Mouse (Mus musculus) embryo, embryonic 11 days (tissue): ENCODE measurements at regions not wholly inside any gene's neighbourhood (a gene's known extent, or its start where the extent isn't known, plus 50 kb on each side); places are given as distances from the start of the nearest gene placed in this dataset.
A peak's percentile ranks its signal among the peaks of the same experiment; 100 is the strongest.
"Not testable (repeated sequence)": the region's sequence is repeated elsewhere in the genome, so short reads cannot be mapped to it uniquely, and the experiment has no call there.

ENCODE experiments used
- DNase-seq: peaks from one replicate; pipeline ENCODE4 v3.0.0-alpha.2; 2015

DNA sequence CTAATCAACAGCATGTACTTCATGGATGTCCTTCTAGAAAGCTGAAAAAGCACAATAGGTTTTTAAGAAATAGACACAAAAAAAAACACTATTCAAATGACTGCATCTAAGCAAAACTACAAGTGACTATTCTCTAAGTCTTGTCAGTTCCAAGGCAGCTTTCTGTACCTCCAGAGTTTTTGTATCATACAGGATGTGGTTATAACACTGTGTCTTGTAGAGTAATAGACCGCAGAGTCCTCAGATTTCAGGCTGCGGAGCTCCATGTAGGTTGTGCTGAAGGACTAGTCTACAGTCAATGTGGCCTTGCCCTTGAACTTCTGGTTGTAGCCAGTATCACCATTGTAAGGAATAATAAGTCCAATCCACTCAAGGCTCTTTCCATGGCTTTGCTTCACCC is 1137.7 kb upstream of the Zfp386 start:
- DNase-seq: not testable (repeated sequence)

DNA sequence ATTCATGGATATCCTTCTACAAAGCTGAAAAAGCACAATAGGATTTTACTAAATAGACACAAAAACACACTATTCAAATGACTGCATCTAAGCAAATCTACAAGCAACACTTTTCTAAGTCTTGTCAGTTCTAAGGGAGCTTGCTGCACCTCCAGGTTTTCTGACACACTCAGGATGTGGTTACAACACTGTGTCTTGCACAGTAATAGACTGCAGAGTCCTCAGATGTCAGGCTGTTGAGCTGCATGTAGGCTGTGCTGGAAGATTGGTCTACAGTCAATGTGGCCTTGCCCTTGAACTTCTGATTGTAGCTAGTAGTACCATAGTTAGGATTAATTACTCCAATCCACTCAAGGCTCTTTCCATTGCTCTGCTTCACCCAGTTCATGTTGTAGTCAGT is 1133.1 kb upstream of the Zfp386 start:
- not testable (repeated sequence) for DNase-seq

DNA sequence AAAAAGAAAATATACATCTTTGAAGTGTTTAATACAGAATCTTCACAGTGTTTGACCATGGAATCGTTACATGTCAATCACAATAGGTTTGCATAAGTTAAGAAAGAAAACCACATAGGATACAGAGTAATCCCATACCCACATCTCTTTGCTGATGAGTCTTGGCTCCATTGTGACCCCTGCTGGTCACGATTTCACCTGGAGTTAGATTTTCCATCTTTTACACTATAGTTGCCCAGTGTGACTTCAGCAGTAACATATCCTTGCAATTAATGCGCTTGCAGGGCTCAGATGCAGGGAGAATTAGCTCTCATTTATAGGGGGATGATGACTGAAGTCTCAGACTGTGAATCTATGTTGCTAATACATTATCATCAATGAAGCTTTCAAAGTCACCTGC is 1119.8 kb upstream of the Zfp386 start:
- DNase-seq: no peak

DNA sequence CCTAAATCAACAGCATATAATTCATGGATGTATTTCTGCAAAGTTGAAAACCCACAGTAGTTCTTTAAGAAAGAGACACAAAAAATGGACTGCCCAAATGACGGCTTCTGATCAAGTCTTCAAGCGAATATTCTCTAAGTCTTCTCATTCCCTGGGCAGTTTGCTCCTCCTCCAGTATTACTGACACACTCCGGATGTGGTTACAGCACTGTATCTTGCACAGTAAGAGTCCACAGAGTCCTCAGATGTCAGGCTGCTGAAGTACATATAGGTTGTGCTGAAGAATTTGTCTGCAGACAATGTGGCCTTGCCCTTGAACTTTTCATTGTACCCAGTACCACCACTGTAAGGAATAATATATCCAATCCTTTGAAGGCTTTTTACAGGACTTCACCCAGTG is 1115.4 kb upstream of the Zfp386 start:
- no peak for DNase-seq

DNA sequence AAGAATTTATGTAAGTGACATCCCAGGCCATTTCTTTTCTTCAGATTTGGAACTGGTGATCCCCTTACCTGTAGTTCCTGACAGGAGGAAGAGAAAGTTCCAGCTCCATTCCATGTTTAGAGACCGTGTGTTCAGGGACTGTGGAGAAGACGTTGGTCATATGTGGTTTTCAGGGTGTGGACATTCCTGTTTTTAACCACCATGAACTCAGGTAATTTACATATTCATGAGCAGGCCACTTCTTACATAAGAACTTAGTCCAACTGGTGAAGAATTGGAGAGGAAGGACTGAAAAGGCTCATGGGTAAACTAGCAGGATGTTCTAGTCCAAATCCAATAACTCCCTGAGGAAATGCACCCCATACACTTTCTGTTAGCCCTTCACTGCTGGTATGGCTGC is 1114.9 kb upstream of the Zfp386 start:
- DNase-seq: no peak

DNA sequence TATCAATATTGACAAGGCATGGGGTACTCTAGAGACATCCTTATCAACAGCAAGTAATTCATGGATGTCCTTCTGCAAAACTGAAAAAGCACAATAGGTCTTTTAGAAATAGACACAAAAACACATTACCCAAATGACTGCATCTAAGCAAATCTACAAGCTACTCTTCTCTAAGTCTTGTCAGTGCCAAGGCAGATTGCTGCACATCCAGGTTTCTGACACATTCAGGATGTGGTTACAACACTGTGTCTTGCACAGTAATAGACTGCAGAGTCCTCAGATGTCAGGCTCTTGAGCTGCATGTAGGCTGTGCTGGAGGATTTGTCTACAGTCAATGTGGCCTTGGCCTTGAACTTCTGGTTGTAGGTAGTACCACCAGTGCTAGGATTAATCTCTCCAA is 1110.7 kb upstream of the Zfp386 start:
- not testable (repeated sequence) for DNase-seq

DNA sequence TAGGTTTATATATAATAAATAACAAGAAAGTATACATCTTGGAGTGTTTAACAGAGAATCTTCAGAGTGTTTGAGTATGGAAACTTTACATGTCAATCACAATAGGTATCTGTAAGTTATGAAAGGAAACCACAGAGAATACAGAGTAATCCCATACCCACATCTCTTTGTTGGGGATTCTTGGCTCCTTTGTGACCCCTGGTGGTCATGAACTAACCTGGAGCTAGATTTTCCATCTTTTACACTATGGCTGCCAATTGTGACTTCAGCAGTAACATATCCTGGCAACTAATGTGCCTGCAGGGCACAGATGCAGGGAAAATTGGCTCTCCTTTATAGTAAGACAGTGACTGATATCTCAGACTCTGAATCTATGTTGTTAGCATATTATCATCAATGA is 1107.9 kb upstream of the Zfp386 start:
- no peak for DNase-seq

DNA sequence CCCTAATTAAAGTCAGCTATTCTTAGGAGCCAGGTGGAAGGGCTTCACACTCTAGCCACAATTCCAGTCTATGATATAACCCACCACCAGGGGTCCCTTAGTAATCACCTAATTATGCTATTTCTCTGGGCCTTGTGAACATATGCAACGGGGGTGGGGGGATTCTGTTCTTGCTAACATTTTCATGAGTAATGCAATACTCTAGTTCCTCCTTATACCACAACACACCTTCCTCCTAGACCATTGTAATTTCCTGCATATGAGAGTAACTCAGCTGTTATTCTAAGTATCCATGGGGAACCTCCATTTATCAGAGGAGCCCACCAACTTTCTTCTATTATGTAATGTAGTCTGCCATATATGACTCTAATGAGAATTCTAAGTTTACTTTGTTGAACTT is 1085.4 kb upstream of the Zfp386 start:
- DNase-seq: no peak

DNA sequence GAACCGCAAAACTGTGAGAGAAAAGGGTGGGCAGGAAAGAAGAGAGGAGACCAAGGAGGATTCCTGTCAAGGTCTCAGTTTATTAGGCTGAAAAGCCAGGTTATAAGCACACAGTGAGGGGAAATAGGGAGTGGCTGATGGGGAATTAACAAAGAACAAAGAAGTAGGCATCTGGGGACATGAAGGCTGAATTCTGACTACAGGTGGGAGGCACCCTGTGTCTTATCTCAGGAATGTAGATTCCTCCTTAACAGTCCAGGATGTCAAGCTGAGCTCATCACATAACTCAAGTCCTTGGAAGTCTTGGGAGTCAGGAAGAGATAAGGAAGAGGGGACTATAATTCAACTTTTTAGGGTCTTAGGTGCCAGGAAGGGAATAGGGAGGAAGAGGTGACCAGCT is 1083.3 kb upstream of the Zfp386 start:
- DNase-seq: not testable (repeated sequence)

DNA sequence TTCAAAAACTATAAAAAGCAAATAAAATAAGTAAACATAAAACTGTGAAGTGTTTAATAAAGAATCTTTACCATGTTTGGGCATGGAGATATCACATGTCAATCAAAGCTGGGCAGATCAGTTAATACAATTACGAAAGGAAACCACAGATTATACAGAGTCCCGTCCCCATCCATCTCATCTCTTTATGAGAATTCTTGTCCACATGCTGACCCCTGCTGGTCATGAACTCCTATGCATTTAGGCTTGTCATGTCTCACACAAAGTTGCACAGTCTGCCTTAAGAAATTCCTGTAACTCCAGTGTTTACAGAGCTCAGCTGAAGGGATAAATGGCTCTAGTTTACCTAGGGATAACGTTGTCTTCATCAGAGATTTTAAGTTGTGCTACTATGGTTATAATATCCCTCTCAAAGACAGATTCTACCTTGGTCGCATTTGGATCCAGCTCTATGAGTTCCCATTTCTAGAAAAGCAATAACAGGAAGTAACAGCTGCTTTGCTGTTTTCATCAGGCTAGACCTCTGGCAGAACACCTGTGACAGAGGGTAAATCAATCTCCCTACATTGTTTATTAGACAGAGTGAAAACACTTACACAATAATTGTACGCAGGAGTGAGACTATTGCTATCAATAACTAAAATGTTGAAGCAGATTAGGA is 1065.9 kb upstream of the Zfp386 start:
- peak; percentile 1 for DNase-seq

DNA sequence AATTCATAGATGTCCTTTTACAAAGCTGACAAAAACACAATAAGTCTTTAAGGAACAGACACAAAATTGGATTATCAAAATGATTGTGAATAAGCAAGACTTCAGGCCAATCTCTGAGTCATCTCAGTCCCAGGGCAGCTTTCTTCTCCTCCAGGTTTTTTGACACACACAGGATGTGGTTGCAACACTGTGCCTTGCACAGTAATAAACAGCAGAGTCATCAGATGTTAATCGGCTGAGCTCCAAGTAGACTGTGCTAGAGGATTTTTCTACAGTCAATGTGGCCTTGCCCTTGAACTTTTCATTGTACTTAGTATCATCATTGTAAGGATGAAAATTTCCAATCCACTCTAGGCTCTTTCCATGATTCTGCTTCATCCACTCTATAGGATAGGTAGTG is 1056.6 kb upstream of the Zfp386 start:
- DNase-seq: no peak

DNA sequence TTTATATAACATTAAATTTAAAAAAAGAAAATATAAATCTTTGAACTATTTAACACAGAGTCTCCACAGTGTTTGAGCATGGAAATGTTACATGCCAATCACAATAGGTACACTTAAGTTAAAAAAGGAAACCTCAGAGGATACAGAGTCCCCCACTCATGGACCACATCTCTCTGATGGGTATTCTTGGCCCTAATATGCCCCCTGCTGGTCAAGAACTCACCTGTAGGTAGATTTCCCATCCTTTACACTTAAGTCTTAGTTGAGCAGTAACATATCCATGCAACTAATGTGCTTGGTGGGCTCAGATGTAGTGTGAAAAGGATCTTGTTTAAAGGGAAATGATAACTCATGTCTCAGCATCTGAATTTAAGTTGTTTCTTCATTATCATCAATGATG is 1050.7 kb upstream of the Zfp386 start:
- DNase-seq: no peak

DNA sequence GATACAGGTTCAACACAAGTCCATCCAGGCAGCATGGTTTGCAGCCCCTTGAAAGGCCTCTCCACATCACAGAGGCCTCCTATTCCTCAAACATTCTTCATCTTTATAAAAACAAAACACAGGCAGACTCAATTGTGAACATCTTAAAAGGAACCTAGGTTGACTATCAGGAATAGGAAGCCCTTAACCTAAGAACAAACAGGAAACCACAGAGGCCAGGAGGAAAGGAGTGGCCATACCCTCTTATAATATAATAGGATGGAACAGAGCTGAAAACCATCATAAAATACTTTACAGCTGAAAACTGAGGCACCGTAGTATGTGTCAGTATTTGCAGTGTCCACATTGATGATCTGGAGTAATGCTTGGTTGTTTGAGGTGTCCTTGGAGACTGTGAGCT is 1044.4 kb upstream of the Zfp386 start:
- no peak for DNase-seq

DNA sequence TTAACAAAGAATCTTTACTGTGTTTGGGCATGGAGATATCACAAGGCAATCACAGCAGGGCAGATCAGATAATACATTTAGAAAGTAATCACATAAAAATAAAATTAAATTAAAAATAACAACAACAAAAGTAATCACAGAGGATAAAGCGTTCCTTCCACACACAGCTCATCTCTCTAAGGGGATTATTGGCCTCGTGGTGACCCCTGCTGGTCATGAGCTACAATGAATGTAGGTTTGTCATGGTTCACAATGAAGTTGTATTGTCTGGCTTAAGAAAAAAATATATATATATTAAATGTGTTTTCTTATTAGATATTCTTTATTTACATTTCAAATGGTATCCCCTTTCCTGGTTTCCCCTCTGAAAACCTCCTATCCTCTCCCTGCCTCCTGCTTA is 1039.1 kb upstream of the Zfp386 start:
- DNase-seq: no peak

DNA sequence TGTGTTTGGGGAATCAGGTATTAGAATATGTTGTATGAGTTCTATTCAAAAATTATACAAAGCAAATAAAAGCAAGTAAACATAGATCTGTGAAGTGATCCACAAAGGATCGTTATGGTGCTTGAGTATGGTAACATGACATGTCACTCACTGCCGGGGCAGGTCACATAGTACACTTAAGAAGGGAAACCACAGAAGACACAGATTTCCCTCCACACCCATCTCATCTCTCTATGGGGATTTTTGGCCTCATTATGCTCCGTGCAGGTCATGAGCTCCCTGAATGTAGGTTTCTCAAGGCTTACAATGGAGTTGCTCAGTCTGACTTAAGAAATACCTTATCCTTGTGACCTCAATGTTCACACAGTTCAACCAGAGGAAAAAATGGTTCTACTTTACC is 1034.8 kb upstream of the Zfp386 start:
- no peak for DNase-seq

DNA sequence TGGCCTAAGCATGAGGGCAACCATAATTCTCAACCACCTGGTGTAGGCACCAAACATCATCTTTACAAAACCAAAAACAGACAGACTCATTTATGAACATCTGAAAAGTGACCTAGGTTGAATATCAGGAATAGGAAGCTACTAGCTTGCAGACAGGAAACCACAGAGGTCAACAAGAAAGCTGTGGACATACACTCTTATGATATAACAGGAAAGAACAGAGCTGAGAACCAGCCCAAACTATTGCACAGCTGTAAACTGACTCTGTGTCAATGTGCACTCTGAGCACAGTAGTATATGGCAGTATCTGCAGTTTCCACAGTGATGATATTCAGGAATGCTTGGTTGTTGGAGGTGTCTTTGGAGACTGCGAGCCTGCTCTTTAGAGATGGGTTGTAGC is 1023.8 kb upstream of the Zfp386 start:
- no peak for DNase-seq

DNA sequence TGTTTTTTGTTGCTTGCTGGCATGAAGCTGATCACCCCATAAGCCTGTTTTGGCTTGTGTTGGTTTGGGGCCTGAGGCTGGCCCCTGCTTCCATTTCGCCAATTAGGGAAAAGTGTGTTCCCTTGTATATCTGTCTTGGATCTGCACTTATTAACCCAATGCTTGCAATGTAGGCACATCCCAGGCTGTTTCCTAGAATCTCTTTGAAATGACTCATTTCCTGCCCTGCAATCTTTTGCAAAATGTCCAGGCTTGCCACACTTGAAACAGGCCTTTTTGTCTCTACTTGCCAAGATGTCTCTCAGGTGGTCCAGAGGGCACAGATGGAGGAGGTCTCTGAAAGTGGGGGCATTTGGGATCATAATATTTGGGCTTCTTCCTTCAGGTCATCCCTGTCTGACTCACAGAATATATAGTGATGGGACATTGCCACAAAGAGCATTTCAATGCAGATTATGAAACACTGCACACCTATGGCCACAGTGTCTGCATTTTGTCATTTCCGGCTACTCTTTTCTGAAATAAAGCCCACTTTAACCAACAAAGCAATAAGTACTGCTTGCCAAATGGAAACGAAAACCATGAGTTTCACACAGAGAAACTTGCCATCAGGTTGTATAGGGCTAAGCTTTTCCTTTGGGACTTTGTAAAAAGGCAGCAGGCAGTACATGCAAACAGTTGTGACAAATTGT is 1012.9 kb upstream of the Zfp386 start:
- no peak for DNase-seq

DNA sequence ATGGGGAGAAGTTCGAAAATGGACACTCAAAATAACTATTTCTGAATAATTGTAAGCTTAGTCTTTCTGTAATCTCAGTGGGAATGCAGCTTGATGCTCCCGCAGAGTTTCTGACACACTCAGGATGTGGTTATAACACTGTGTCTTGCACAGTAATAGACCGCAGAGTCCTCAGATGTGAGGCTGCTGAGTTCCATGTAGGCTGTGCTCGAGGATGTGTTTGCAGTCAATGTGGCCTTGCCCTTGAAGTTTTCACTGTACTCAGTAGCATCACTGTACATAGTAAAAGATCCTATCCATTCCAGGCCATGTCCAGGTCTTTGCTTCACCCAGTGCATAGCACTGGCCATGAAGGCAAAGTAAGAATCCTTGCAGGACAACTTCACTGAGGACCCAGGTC is 992.4 kb upstream of the Zfp386 start:
- DNase-seq: no peak

DNA sequence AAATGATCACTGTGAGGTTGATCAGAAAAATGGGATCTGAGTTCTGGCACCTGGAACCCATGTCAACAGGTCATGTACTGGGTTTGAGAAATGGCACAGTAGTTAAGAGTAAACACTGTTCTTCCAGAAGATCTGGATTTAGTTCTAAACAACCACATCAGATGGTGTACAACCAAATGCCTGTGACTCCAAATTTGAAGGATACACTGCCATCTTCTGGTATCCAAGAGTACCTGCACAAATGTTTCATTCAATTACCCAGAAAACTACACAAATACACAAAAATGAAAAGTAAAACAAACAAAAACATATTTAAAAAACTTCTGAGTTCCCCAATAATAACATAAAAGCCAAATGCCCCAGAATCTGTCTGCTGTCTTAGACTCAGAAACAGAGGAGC is 987.6 kb upstream of the Zfp386 start:
- DNase-seq: not testable (repeated sequence)

DNA sequence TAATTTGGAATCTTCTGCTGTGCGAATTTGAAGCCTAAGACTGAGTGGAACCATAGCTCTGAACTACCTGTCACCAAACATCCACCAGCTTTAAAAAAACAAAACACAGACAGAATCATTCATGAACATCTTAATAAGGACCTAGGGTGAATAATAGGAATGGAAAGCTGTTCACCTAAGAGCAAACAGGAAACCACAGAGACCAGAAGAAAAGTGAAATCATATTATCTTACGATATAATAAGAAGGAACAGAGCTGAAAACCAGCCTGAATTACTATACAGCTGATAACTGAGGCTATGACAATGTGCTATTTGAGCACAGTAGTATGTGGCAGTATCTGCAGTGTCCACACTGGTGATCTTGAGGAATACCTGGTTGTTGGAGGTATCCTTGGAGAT is 980.3 kb upstream of the Zfp386 start:
- DNase-seq: no peak

DNA sequence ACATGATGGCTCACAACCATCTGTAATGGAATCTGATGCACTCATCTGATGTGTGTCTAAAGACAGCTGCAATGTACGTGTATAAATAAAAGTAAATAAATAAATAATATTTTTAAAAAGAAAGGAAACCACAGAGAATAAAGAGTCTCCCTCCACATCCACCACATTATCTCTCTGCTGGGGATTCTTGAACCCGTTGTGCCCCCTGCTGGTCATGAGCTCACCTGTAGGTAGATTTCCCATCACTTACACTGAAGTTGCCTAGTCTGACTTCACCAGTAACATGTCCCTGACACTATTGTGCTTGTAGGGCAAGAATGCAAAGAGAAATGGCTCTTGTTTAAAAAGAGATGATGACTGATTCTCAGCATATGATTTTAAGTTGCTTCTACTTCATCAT is 956.1 kb upstream of the Zfp386 start:
- DNase-seq: not testable (repeated sequence)

DNA sequence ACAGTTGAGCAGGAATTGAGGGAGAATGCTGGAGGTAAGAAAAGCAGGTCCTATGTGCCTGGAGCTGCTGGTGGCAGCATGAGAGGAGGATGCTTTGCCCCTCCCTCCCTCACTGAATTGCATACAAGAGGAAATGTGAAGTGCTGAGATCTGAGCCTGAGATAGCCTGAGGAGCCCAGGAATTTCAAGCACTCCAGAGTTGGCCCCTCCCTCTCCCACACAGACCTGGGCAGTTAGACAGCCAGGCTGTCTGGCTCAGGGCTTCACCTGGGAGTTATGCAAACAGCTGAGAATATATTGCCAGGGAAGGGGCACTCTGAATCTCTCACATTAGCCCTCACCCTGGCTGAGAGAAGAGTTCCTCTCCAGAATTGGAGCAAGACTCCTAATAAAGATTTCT is 937.8 kb upstream of the Zfp386 start:
- DNase-seq: no peak

DNA sequence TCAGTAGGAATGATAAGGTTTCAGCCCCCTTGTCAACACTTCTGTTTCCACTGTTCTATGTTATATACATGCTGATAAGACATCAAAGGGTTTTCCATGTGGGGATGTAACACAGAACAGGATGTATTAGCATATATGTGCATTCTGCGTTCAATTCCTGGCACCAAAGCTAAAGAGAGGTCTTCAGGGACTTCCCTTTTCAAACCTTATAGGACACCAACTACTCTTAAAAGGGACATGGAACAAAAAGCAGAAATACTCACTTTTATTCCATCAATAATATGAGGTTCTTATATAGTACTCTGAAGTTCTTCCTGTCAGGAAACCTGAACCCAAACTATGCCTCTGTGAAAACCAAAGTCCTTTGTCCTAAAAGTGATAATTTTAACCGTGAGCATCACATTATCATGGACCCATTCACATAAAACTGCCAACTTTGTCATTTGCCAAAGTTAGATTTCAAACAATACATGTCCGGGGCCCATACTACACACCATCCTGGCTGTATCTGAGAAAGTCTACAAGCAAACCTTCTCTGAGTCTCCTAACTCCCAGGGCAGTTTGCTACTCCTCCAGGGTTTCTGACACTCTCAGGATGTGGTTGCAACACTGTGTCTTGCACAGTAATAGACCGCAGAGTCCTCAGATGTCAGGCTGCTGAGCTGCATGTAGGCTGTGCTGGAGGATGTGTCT is 928.2 kb upstream of the Zfp386 start:
- not testable (repeated sequence) for DNase-seq

DNA sequence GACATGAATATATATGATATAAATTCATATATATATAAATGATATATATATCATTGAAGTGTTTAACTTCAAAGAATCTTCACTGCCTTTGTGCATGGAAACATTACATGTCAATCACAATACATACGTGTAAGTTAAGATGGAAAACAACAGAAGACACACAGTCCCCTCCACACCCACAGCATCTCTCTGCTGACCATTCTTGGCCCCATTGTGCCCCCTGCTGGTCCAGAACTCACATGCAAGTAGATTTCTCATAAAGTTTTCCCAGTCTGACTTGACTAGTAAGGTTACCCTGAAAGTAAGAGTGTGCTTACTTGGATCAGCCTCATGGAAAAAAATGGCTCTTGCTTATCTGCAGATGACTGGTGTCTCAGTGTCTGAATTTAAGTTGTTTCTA is 926.3 kb upstream of the Zfp386 start:
- DNase-seq: no peak
